Mouse (Mus musculus) myocyte (in vitro differentiated cells): ENCODE results near the gene Iqch.

Experiments
- E2F4 ChIP-seq: IDR thresholded peaks from one replicate; pipeline ENCODE4 v1.6.1; 2011; ENCODE audit warnings: mild to moderate bottlenecking, control low read depth, moderate library complexity; ENCODE audit not compliant: insufficient read depth
- POLR2A ChIP-seq: IDR thresholded peaks from one replicate; pipeline ENCODE4 v1.6.1; 2011; ENCODE audit warnings: low read depth, mild to moderate bottlenecking, control low read depth, moderate library complexity; ENCODE audit not compliant: insufficient read length
- POLR2AphosphoS2 ChIP-seq: IDR thresholded peaks from one replicate; pipeline ENCODE4 v1.6.1; 2011; ENCODE audit warnings: low read depth, control low read depth; ENCODE audit not compliant: insufficient read length
- REST ChIP-seq: IDR thresholded peaks from one replicate; pipeline ENCODE4 v1.6.1; 2011; ENCODE audit warnings: mild to moderate bottlenecking, control low read depth, moderate library complexity; ENCODE audit not compliant: insufficient read depth, insufficient read length
- TCF12 ChIP-seq: IDR thresholded peaks from one replicate; pipeline ENCODE4 v1.6.1; 2011; ENCODE audit warnings: mild to moderate bottlenecking, control low read depth; ENCODE audit not compliant: poor library complexity, insufficient read depth, severe bottlenecking
- TCF3 ChIP-seq: IDR thresholded peaks from one replicate; pipeline ENCODE4 v1.6.1; 2011; ENCODE audit warnings: low read depth, control low read depth; ENCODE audit not compliant: insufficient read length
- USF1 ChIP-seq: IDR thresholded peaks from one replicate; pipeline ENCODE4 v1.6.1; 2011; ENCODE audit warnings: low read depth, mild to moderate bottlenecking, control low read depth, moderate library complexity

GRCm38 (mm10) chr9:63450531-63451030 lies 151.7 kb downstream of the Iqch start:
- no peak for TF ChIP-seq POLR2A
- TF ChIP-seq POLR2AphosphoS2: no peak
- TF ChIP-seq USF1: no peak
- no peak for TF ChIP-seq TCF3
- TF ChIP-seq TCF12: no peak
- TF ChIP-seq E2F4: no peak
- TF ChIP-seq REST: no peak
